ENCODE assay signal across 13 mouse cellular contexts in the genomic region with DNA sequence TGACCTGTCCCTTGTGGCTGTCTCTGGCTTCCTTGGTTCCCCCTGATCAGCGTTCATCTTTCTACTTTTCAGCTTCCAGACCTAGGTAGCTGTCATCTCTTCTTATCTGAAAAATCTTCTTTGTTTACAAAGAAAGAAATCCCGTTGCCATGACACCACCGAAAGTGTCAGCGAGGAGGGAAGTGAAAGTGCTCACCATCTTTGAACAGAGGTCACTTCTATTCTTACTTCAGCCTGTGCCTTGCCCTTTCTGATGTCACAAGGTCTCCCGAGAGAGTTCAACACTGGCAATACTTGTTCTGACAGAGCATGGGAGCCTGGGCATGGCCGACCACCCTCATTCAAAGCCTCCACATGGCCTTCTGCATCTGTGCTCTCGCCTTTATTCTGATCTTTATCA. TPM values are rescaled to one million over a fixed set of nuclear protein-coding genes. Genes with fewer than 3 reads are reported as not detected.
DNase-seq lines count a peak whose midpoint lies in the region; TF ChIP-seq lines count a peak whose summit lies in the region.
"Had no signal": no experiment of that assay in that cellular context is flagged by ENCODE, and none has a peak within 500 bp of the region (broad histone marks: within the 10 kb centered on the region; RNA-seq: fewer than 3 reads in every experiment).

No protein-coding gene starts in this region.

- peak; percentile 30 to 31 for DNase-seq in lung, adult 18-20 months
- DNase-seq in lung, postnatal 14 days = no peak
- peak; percentile 96 for DNase-seq in CH12.LX (ENCODE audit: extremely low read depth)
- DNase-seq in spleen, postnatal 36 days (ENCODE audit: low spot score in 2 of 2) = peak; percentile 83 to 85
- DNase-seq in right cerebral cortex, postnatal 36 days (ENCODE audit: low spot score in 2 of 2) = no peak
- DNase-seq in left cerebral cortex, postnatal 4 days = no peak
- DNase-seq: cerebellum, adult 11 months; embryo, embryonic 11 days; kidney, postnatal 14 days had no signal

- dilution Hi-C loops in CH12.LX (cut with MboI; ENCODE audit: extremely low pct_ligation_motif_present, extremely low pct_unique_long_range_greater_than_20kb, low sequenced_read_pairs) = no loop called here

- TF ChIP-seq RAD21 in CH12.LX (IDR thresholded peaks at IDR 0.05; ENCODE audit: low read depth, low read length) = no peak

- H3K79me2 ChIP-seq in CH12.LX (replicated peaks; ENCODE audit: control insufficient read depth, extremely low read depth, insufficient read depth, poor library complexity, severe bottlenecking) = no peaks in the 10 kb centered on the region
- H3K79me2 ChIP-seq in macrophage (ENCODE audit: inconsistent target) = no peaks in the 10 kb centered on the region

- in situ Hi-C loops in CH12.LX (cut with MboI; ENCODE audit: low pct_ligation_motif_present, low pct_unique_long_range_greater_than_20kb, low sequenced_read_pairs) = no loop called here

- H3K4me3 ChIP-seq in CH12.LX (replicated peaks in 1 of 3; ENCODE audit: low read depth in 2 of 3, low read length in 2 of 3, poor library complexity in 1 of 3) = no peak overlapping the region
- no peak overlapping the region for H3K4me3 ChIP-seq in macrophage (ENCODE audit: inconsistent target)
- H3K4me3 ChIP-seq: erythroblast, embryonic 14.5 days; intestine, embryonic 15.5 days; limb, embryonic 15.5 days had no signal

- peaks cover 14 to 45% of the 10 kb centered on the region in 2 experiments for H3K4me1 ChIP-seq in CH12.LX (ENCODE audit: control insufficient read depth in 1 of 2, insufficient read depth in 2 of 2)
- H3K4me1 ChIP-seq: intestine, embryonic 15.5 days; limb, embryonic 15.5 days had no signal

- TF ChIP-seq POLR2A in CH12.LX (IDR thresholded peaks at IDR 0.05; ENCODE audit: low read depth, low read length) = no peak

- H3K27me3 ChIP-seq in CH12.LX (replicated peaks) = no peaks in the 10 kb centered on the region
- H3K27me3 ChIP-seq: intestine, embryonic 15.5 days; limb, embryonic 15.5 days had no signal

- TF ChIP-seq CTCF in CH12.LX (conservative IDR thresholded peaks at IDR 0.05 in 1 of 2, IDR thresholded peaks at IDR 0.05 in 1 of 2; ENCODE audit: low read depth in 2 of 2, low read length in 2 of 2) = no peak

- WGBS in macrophage (ENCODE audit: missing documents) = 38% methylated on average over 7 of the region's 7 CpGs

- intact Hi-C loops in left cerebral cortex, postnatal 4 days (cut with DNase I) = no loop called here

- H3K9ac ChIP-seq in CH12.LX (ENCODE audit: insufficient read depth, low read depth) = no peak overlapping the region
- H3K9ac ChIP-seq: intestine, embryonic 15.5 days; limb, embryonic 15.5 days had no signal

- H3K27ac ChIP-seq in CH12.LX (ENCODE audit: insufficient read depth, low read depth) (no peak overlapping the region; the same call in 1 of the 2 replicates), macrophage (0 out of 2 replicates have a peak overlapping the region, but pooled peaks have one; percentile 22)
- H3K27ac ChIP-seq: intestine, embryonic 15.5 days; limb, embryonic 15.5 days had no signal

- no peak overlapping the region; the same call in 1 of the 2 replicates for H3K4me2 ChIP-seq in CH12.LX (ENCODE audit: insufficient read depth, low read depth, poor library complexity, severe bottlenecking)
- H3K4me2 ChIP-seq: intestine, embryonic 15.5 days; limb, embryonic 15.5 days had no signal

- H3K36me3 ChIP-seq in CH12.LX (replicated peaks in 1 of 2; ENCODE audit: control insufficient read depth in 1 of 2, insufficient read depth in 1 of 2, low read length in 1 of 2) (no peaks in the 10 kb centered on the region), macrophage (ENCODE audit: inconsistent target) (no peaks in the 10 kb centered on the region)
- H3K36me3 ChIP-seq: intestine, embryonic 15.5 days; limb, embryonic 15.5 days had no signal

- peak; percentile 86 for TF ChIP-seq EP300 in CH12.LX (IDR thresholded peaks at IDR 0.05; ENCODE audit: low read length)

- H3K9me3 ChIP-seq in CH12.LX (replicated peaks; ENCODE audit: low read length) = no peaks in the 10 kb centered on the region
- H3K9me3 ChIP-seq: intestine, embryonic 15.5 days; limb, embryonic 15.5 days had no signal

TF ChIP-seq in CH12.LX, 34 proteins besides CTCF, POLR2A, EP300 and RAD21:
- TF ChIP-seq JUN (IDR thresholded peaks at IDR 0.05; ENCODE audit: insufficient read depth, low read depth, low read length) (peak; percentile 70), ETS1 (conservative IDR thresholded peaks at IDR 0.05; ENCODE audit: low read depth, low read length) (peak; percentile 95), POLR2AphosphoS2 (IDR thresholded peaks at IDR 0.05; ENCODE audit: low read depth, low read length) (no peak), TCF12 (IDR thresholded peaks at IDR 0.05; ENCODE audit: low read depth, low read length) (0 out of 2 replicates have a peak, but pooled peaks have one; percentile 59), ZMIZ1 (IDR thresholded peaks at IDR 0.05; ENCODE audit: low read depth, low read length) (no peak), JUND (conservative IDR thresholded peaks at IDR 0.05; ENCODE audit: low read depth, low read length) (no peak), IRF4 (IDR thresholded peaks at IDR 0.05; ENCODE audit: low read depth, low read length) (peak; percentile 98), MXI1 (IDR thresholded peaks at IDR 0.05; ENCODE audit: low read depth, low read length) (peak; percentile 92), MYC (IDR thresholded peaks at IDR 0.05; ENCODE audit: low read depth, low read length) (0 out of 2 replicates have a peak, but pooled peaks have one; percentile 29), MEF2A (IDR thresholded peaks at IDR 0.05; ENCODE audit: borderline replicate concordance, low read depth, low read length) (peak; percentile 97), PAX5 (IDR thresholded peaks at IDR 0.05; ENCODE audit: low read length) (no peak), ELF1 (IDR thresholded peaks at IDR 0.05; ENCODE audit: low read depth, low read length) (0 out of 2 replicates have a peak, but pooled peaks have one; percentile 8), MAZ (IDR thresholded peaks at IDR 0.05; ENCODE audit: low read depth, low read length) (no peak), SIN3A (IDR thresholded peaks at IDR 0.05; ENCODE audit: low read length) (peak; percentile 86), BHLHE40 (IDR thresholded peaks at IDR 0.05; ENCODE audit: low read depth, low read length) (peak; percentile 86)

RNA-seq across cellular contexts. Expression of a gene that starts 14.3 kb away (rescaled TPM):
- total RNA-seq in CH12.LX (2012; rRNA removed) (1.4 and 1.8 TPM in 2 replicates), CH12.LX (2014; rRNA removed) (4.1 and 4.6 TPM in 2 replicates)
- polyA plus RNA-seq in CH12.LX (2012; ENCODE audit: insufficient read length, low read depth) (6.1 and 7.1 TPM in 2 replicates), macrophage (2018) (25.2 to 65.7 TPM (median 58.6 TPM) in 3 replicates)
- total RNA-seq in macrophage (2018; cell fraction: chromatin; rRNA removed) = 10 to 100 TPM in 13 of 26 experiments, 1 to 10 TPM in 13; 1.4 to 26.4 (median 9.4) TPM
- 10 to 100 TPM in 18 of 26 experiments, 1 to 10 TPM in 8; 4.0 to 71.2 (median 27.5) TPM for total RNA-seq in macrophage (2018; cell fraction: cytosol; rRNA removed)
- 10 to 100 TPM in 17 of 26 experiments, 1 to 10 TPM in 9; 3.9 to 70.1 (median 22.0) TPM for total RNA-seq in macrophage (2018; cell fraction: nucleus; rRNA removed)
- total RNA-seq in left cerebral cortex, postnatal 4 days (2021) = 10 to 100 TPM; 27.0 to 27.5 TPM
- polyA plus RNA-seq: erythroblast, embryonic 14.5 days had no signal

Comparison
In these comparisons a context has a peak if more than half of its experiments do, and no peak if none do; other contexts are left out.
1. DNase-seq: peak in lung, adult 18-20 months (2 of 2), CH12.LX (single experiment) and spleen, postnatal 36 days (2 of 2); none in lung, postnatal 14 days (single experiment), right cerebral cortex, postnatal 36 days (0 of 2) and left cerebral cortex, postnatal 4 days (single experiment).
2. RNA of a gene that starts 14.3 kb away (total RNA-seq): 27.0 to 27.5 TPM in left cerebral cortex, postnatal 4 days; 1.4 to 4.6 TPM in CH12.LX; every median in the first group is over 4 times any median in the second.